Mouse (Mus musculus) intestine, embryonic 14.5 days (tissue): ENCODE measurements at regions not wholly inside any gene's neighbourhood (a gene's known extent, or its start where the extent isn't known, plus 50 kb on each side); places are given as distances from the start of the nearest gene placed in this dataset.

Experiments used
- ATAC-seq: fragments of 200-750 bp; cut with Nextera tagmentation; replicated peaks from 2 replicates; pipeline ENCODE4 v1.8.0; 2017; ENCODE audit warnings: low read depth, moderate number of reproducible peaks, moderate TSS enrichment, moderate library complexity; ENCODE audit not compliant: low FRiP score, low TSS enrichment
- DNase-seq: peaks from one replicate; pipeline ENCODE4 v3.0.0-alpha.2; 2018; ENCODE audit warnings: low spot score
- H3K27ac ChIP-seq: fragments of 300-500 bp; sonication (generic); 2 replicates; pipeline ENCODE4 v1.5.1; 2014; ENCODE audit warnings: low read depth, mild to moderate bottlenecking, control low read depth
- H3K27me3 ChIP-seq: fragments of 300-500 bp; sonication (generic); replicated peaks from 2 replicates; pipeline ENCODE4 v1.6.1; 2014; ENCODE audit warnings: low read length, control low read depth; ENCODE audit not compliant: control insufficient read depth, insufficient read depth
- H3K36me3 ChIP-seq: fragments of 300-500 bp; sonication (generic); 2 replicates; pipeline ENCODE4 v1.6.1; 2014; ENCODE audit warnings: low read length, control low read depth; ENCODE audit not compliant: control insufficient read depth, insufficient read depth
- H3K4me1 ChIP-seq: fragments of 300-500 bp; sonication (generic); replicated peaks from 2 replicates; pipeline ENCODE4 v1.6.1; 2014; ENCODE audit warnings: low read length, control low read depth, mixed read lengths; ENCODE audit not compliant: control insufficient read depth, insufficient read depth
- H3K4me2 ChIP-seq: fragments of 300-500 bp; sonication (generic); 2 replicates; pipeline ENCODE4 v1.6.1; 2014; ENCODE audit warnings: low read length
- H3K4me3 ChIP-seq: fragments of 300-500 bp; sonication (generic); 2 replicates; pipeline ENCODE4 v1.5.1; 2014; ENCODE audit warnings: low read depth, low read length, control low read depth, mixed read lengths
- H3K9ac ChIP-seq: fragments of 300-500 bp; sonication (generic); 2 replicates; pipeline ENCODE4 v1.6.1; 2014; ENCODE audit warnings: mild to moderate bottlenecking, low read length
- H3K9me3 ChIP-seq: fragments of 300-500 bp; sonication (generic); 2 replicates; pipeline ENCODE4 v1.6.1; 2016; ENCODE audit warnings: low read length, control low read depth; ENCODE audit not compliant: control insufficient read depth
- WGBS: fragments of 180-500 bp; shearing (Covaris S2); extraction: QIAGEN DNeasy Blood & Tissue Kit; methylation state at CpG from one replicate; pipeline ENCODE4 v1.1.7; 2014; 5-methylcytosine and 5-hydroxymethylcytosine counted together

DNA sequence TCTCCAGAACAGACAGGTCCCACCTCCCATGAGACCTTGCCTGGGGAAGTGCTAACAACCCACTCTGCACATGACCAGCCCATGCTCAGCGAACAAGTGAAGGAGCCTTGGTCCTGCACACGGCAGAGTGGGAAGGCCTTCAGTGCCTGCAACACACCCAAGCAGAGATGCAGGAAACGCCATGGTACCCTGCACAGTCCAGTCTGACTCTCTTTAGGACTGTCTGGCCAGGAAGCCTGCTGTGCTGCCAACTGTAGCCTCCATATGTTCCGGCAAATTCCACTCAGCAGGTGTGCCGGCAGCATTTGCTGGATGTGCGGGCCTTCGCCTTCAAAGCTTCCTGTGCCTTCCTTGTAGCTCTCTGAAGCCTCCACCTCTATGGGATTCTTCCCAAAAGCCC lies 126.5 kb downstream of the Rpl14 start:
- Histone ChIP-seq H3K4me2 (no peak overlapping the region), H3K9ac (no peak overlapping the region), H3K27me3 (no peaks in the 10 kb centered on the region), H3K36me3 (no peaks in the 10 kb centered on the region), H3K9me3 (no peaks in the 10 kb centered on the region), H3K4me3 (no peak overlapping the region), H3K4me1 (no peaks in the 10 kb centered on the region), H3K27ac (no peak overlapping the region)
- DNase-seq (no peak), ATAC-seq (no peak)
- 86% methylated on average over 7 of the region's 7 CpGs for WGBS

DNA sequence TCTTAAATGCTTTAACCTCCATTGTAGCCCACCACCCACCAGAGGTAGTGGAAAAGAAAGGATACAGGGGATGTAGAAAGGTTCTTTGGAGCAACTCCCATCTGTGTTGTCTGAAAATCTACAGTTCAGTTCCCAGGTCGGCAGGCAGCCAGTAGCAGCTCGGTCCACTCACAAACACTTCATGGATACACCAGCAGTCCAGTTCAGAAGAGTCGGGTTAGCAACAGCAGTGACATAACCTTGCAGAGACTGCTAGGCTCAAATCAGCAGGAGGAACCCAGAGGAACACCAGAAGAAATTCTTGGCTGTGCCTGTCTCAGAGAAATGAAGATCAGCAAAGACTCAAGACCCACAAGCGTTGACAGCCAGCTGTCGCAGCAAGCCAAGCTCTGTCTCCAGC lies 128.5 kb downstream of the Rpl14 start:
- Histone ChIP-seq H3K4me3 (no peak overlapping the region), H3K9me3 (no peaks in the 10 kb centered on the region), H3K9ac (no peak overlapping the region), H3K27ac (no peak overlapping the region), H3K27me3 (no peaks in the 10 kb centered on the region), H3K36me3 (no peaks in the 10 kb centered on the region), H3K4me2 (no peak overlapping the region), H3K4me1 (no peaks in the 10 kb centered on the region)
- 83% methylated on average over 5 of the region's 5 CpGs for WGBS
- DNase-seq (no peak), ATAC-seq (no peak)

DNA sequence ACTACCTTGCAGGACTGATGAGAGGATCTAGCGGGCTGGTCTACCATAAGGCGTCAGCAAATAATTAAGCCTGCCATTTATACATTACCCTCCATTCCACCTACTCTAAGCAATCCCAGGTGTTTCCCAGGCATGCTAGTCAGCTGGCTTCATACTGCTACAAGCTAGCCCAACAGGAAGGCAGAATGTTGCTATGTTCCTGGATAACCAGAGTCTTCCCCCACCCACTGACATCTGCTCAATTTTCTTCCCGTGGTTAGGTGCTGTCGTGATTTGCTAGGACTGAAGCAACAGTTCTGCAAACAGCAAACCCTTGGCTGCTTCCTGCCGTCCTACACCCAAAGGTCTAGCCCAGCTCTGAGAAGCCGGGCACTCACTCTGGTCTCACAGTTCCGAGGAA lies 131.6 kb downstream of the Rpl14 start:
- no peak overlapping the region for H3K4me2 ChIP-seq
- no peak overlapping the region for H3K9ac ChIP-seq
- no peak for DNase-seq
- H3K9me3 ChIP-seq, result no peaks in the 10 kb centered on the region
- H3K4me3 ChIP-seq, result no peak overlapping the region
- ATAC-seq, result no peak
- no peaks in the 10 kb centered on the region for H3K36me3 ChIP-seq
- H3K27me3 ChIP-seq, result no peaks in the 10 kb centered on the region
- H3K4me1 ChIP-seq, result no peaks in the 10 kb centered on the region
- 69% methylated on average over 7 of the region's 7 CpGs for WGBS
- no peak overlapping the region for H3K27ac ChIP-seq

DNA sequence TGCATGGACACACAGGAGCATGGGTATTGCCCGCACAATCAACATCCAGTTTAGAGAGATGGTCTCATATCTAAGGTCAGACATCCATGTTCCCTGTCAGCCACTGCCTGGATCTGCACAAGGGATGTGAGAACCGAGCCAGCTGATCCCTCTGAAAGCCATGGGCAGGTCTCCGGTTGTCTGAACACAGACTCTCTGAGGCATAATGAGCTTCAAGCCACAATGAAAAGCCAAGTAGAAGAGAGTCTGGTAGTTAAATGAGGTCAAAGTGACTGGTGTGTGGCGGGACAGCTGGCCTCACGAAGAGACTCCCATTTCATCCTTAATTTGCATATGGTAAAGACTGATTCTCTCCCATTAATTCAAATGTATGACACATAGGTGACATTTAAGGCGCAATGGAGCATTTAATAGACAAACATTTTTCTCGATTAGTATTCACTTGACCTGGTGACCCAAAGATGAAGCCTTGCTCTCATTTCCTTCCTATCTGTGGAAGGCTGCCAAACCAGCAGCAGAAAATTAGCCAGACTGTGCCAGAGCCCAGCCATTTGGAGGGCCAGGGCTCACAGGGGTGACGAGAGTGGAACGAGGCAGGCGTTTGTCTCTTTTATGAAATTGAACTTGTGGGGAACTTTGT lies 132.2 kb downstream of the Rpl14 start:
- no peak for ATAC-seq
- H3K27me3 ChIP-seq, result no peaks in the 10 kb centered on the region

DNA sequence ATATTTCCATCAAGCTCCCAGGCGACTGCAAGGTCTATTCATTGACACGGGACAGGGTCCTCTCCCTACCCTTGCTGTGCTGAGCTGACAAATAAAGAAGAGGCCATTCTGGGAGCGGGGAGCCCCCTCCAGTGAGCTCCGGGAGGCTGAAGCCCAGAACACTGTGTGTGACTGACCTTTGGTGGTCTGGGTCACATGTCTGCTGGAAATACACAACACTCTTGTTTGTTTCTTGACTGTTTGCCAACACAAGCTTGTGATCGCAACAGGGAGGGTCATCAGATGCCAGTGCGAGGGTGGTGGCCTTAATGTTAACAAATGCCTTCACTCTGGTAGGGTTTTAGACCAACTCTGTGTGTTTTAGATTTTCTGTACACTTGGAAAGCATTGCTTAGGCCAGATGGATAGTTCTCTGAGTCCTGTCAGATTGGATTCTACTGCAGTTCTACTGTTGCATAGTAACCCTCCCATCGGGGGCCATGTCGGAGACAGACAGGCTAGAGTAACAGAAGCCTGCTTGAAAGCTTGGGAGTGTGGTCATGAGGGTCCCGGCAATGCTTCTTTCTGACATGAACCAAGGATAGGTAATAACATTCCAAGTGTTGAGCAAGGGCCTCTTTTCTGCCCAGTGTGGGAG lies 135.4 kb downstream of the Rpl14 start:
- H3K9ac ChIP-seq, result no peak overlapping the region
- no peak overlapping the region for H3K4me2 ChIP-seq
- no peaks in the 10 kb centered on the region for H3K4me1 ChIP-seq
- no peak overlapping the region for H3K4me3 ChIP-seq
- H3K9me3 ChIP-seq, result 0 out of 2 replicates have a peak, but pooled peaks cover 3% of the 10 kb centered on the region
- no peak overlapping the region for H3K27ac ChIP-seq
- WGBS, result 65% methylated on average over 9 of the region's 9 CpGs
- no peaks in the 10 kb centered on the region for H3K27me3 ChIP-seq
- ATAC-seq (no peak), DNase-seq (no peak)
- no peaks in the 10 kb centered on the region for H3K36me3 ChIP-seq

More for the DNA sequence above, 132.2 kb downstream of the Rpl14 start:
- WGBS, result 64% methylated on average over 10 of the region's 10 CpGs
- Histone ChIP-seq H3K27ac (no peak overlapping the region), H3K4me3 (no peak overlapping the region), H3K4me2 (no peak overlapping the region), H3K4me1 (no peaks in the 10 kb centered on the region), H3K9me3 (no peaks in the 10 kb centered on the region), H3K9ac (no peak overlapping the region), H3K36me3 (no peaks in the 10 kb centered on the region)
- no peak for DNase-seq

DNA sequence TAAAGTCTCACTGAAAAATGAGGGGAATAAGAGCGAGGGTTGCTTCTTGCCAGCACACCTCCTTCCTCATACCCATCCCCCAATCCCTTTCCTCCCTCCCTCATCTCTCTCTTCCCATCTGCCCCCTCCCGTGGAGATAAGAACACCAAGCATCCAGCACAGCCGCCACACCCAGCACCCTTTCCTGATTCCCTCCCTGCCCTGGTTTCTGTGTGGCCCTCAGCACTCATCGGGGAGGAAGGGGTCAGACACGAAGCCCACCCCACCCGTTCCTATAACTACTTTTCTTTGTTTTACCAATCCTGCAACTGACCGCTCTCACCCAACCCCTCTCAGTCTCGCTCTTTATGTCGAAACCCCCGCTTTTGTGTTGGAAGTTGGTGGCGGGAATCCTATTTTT lies 137.3 kb downstream of the Rpl14 start:
- Histone ChIP-seq H3K9ac (0 out of 2 replicates have a peak overlapping the region, but pooled peaks have one; percentile 5), H3K27ac (no peak overlapping the region), H3K27me3 (no peaks in the 10 kb centered on the region), H3K4me3 (no peak overlapping the region), H3K4me1 (no peaks in the 10 kb centered on the region), H3K4me2 (peak overlapping the region; percentile 31), H3K36me3 (no peaks in the 10 kb centered on the region), H3K9me3 (0 out of 2 replicates have a peak, but pooled peaks cover 3% of the 10 kb centered on the region)
- DNase-seq (no peak), ATAC-seq (no peak; the same call in 1 of the 2 replicates)
- WGBS, result 17% methylated on average over 11 of the region's 11 CpGs

DNA sequence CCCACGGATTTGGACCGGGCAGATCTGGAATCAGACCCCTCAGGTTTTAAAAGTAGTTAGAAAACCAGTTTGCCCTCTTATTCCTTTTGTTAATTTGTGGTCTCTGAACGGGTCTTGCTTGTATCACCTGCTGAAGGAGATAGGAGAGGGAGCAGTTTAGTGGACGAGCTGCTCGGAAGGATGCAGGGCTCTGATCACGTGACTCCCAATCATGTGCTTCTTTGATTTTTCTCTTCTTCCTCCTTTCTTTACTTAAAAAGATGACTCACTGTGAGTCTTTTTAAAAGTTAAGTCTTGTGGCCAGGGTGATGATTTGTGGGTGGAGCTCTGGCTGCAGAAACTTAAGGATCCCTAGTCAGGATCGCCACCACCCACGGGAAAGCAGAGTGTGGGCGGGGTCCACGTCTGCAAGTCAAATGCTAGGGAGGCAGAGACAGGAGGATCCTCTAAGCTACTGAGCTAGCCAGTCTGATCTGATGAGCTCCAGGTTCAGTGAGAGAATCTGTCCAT lies 138.0 kb downstream of the Rpl14 start:
- H3K36me3 ChIP-seq, result no peaks in the 10 kb centered on the region
- peak overlapping the region; percentile 31; the same call in 1 of the 2 replicates for H3K4me2 ChIP-seq
- no peak for DNase-seq
- no peak overlapping the region for H3K27ac ChIP-seq
- H3K9ac ChIP-seq, result 0 out of 2 replicates have a peak overlapping the region, but pooled peaks have one; percentile 5
- H3K4me3 ChIP-seq, result no peak overlapping the region
- H3K27me3 ChIP-seq, result no peaks in the 10 kb centered on the region
- 67% methylated on average over 10 of the region's 10 CpGs for WGBS
- no peak for ATAC-seq
- 0 out of 2 replicates have a peak, but pooled peaks cover 3% of the 10 kb centered on the region for H3K9me3 ChIP-seq
- no peaks in the 10 kb centered on the region for H3K4me1 ChIP-seq

DNA sequence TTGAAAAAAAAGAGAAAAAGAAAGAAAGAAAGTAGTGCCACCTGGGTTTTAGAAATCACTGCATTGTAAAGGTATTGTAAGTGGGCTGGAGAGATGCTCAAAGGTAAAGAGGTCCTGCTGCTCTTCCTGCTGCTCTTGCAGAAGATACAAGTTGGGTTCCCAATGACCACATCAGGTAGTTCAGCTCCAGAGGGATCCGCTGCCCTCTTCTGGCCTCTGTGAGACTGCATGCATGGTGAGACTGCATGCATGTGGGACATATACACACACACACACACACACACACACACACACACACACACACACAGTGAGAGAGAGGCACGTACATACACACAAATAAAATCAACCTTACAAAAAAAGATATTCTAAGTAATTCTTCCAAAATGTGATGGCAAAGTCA lies 141.7 kb downstream of the Rpl14 start:
- Histone ChIP-seq H3K4me3 (no peak overlapping the region), H3K27ac (no peak overlapping the region), H3K4me1 (no peaks in the 10 kb centered on the region), H3K36me3 (no peaks in the 10 kb centered on the region), H3K9ac (no peak overlapping the region), H3K9me3 (0 out of 2 replicates have a peak, but pooled peaks cover 6% of the 10 kb centered on the region), H3K4me2 (no peak overlapping the region), H3K27me3 (no peaks in the 10 kb centered on the region)
- DNase-seq (no peak), ATAC-seq (no peak)
- 95% methylated on average over 2 of the region's 2 CpGs for WGBS
